27 mouse cellular contexts compared by ENCODE assay signal in the genomic region with DNA sequence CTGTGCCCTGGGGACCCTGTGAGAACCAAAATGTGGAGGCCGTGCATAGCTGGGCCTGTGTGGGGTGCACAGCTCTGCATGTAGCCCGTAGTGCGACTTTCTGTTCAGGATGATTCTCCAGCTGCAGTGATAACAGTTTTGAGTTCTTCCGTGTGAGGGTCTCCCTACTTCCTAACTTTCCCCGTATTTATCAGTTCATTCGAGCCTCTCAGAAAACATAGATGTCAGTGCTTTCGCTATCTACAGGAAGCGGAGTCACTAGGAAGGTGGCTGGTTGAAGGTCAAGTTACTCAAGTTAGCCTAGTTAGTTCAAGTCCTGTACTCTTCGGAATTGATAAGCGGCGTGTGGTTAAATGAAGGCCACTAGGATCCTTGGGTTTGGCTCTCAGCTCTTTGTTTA.
"Had no signal": no experiment of that assay in that cellular context is flagged by ENCODE, and none has a peak within 500 bp of the region (broad histone marks: within the 10 kb centered on the region; RNA-seq: fewer than 3 reads in every experiment).

No protein-coding gene starts in this region.

- H3K27ac ChIP-seq: limb, embryonic 10.5 days; limb, embryonic 12.5 days; limb, embryonic 13.5 days; limb, embryonic 15.5 days; liver, embryonic 12.5 days; liver, embryonic 13.5 days; liver, embryonic 14.5 days; liver, embryonic 15.5 days; lung, embryonic 15.5 days; macrophage; midbrain, embryonic 12.5 days; midbrain, embryonic 13.5 days; midbrain, embryonic 15.5 days; neural tube, embryonic 12.5 days had no signal

- H3K4me3 ChIP-seq: limb, embryonic 10.5 days; limb, embryonic 12.5 days; limb, embryonic 13.5 days; limb, embryonic 15.5 days; liver, embryonic 12.5 days; liver, embryonic 13.5 days; liver, embryonic 15.5 days; lung, embryonic 15.5 days; megakaryocyte, embryonic 14.5 days; midbrain, embryonic 12.5 days; midbrain, embryonic 13.5 days; midbrain, embryonic 15.5 days; myocyte; neural tube, embryonic 12.5 days had no signal

- H3K36me3 ChIP-seq: limb, embryonic 10.5 days; limb, embryonic 12.5 days; limb, embryonic 13.5 days; limb, embryonic 15.5 days; liver, embryonic 12.5 days; liver, embryonic 13.5 days; liver, embryonic 15.5 days; lung, embryonic 15.5 days; midbrain, embryonic 12.5 days; midbrain, embryonic 13.5 days; midbrain, embryonic 15.5 days; neural tube, embryonic 12.5 days had no signal

- H3K9me3 ChIP-seq: limb, embryonic 10.5 days; limb, embryonic 15.5 days; liver, embryonic 15.5 days; lung, embryonic 15.5 days; midbrain, embryonic 13.5 days; midbrain, embryonic 15.5 days; neural tube, embryonic 12.5 days had no signal

- H3K27me3 ChIP-seq: limb, embryonic 12.5 days; limb, embryonic 13.5 days; limb, embryonic 15.5 days; liver, embryonic 12.5 days; liver, embryonic 13.5 days; liver, embryonic 15.5 days; lung, embryonic 15.5 days; megakaryocyte, embryonic 14.5 days; midbrain, embryonic 12.5 days; midbrain, embryonic 13.5 days; midbrain, embryonic 15.5 days; neural tube, embryonic 12.5 days had no signal

- DNase-seq: left cerebral cortex, postnatal 4 days; liver; liver, embryonic 13.5 days; liver, postnatal 0 days; lung, adult 18-20 months; lung, adult 2 months; lung, embryonic 14.5 days; lung, postnatal 10 days; lung, postnatal 14 days; lung, postnatal 36 days; lung, postnatal 4 days; midbrain, embryonic 14.5 days had no signal

- H3K4me1 ChIP-seq: limb, embryonic 10.5 days; limb, embryonic 12.5 days; limb, embryonic 13.5 days; limb, embryonic 15.5 days; liver, embryonic 12.5 days; liver, embryonic 13.5 days; liver, embryonic 15.5 days; lung, embryonic 15.5 days; midbrain, embryonic 13.5 days; midbrain, embryonic 15.5 days; neural tube, embryonic 12.5 days had no signal

- H3K9ac ChIP-seq: limb, embryonic 12.5 days; limb, embryonic 13.5 days; limb, embryonic 15.5 days; liver, embryonic 12.5 days; liver, embryonic 13.5 days; liver, embryonic 14.5 days; liver, embryonic 15.5 days; liver, postnatal 0 days; lung, embryonic 14.5 days; lung, embryonic 15.5 days; midbrain, embryonic 12.5 days; midbrain, embryonic 13.5 days; midbrain, embryonic 15.5 days; neural tube, embryonic 12.5 days had no signal
